Mouse (Mus musculus) liver, embryonic 11.5 days (tissue): ENCODE results near the gene Polr3h. TPM values are rescaled to one million over a fixed set of nuclear protein-coding genes. Genes with fewer than 3 reads are reported as not detected.
A peak's percentile ranks its signal among the peaks of the same experiment; 100 is the strongest.

Experiments used
- ATAC-seq: fragments of 200-750 bp; cut with Nextera tagmentation; replicated peaks from 2 replicates; pipeline ENCODE4 v1.8.0; 2017; ENCODE audit warnings: moderate number of reproducible peaks, mild to moderate bottlenecking, moderate TSS enrichment, moderate library complexity; ENCODE audit not compliant: low FRiP score
- DNase-seq: peaks from one replicate; pipeline ENCODE4 v3.0.0-alpha.2; 2017; ENCODE audit warnings: low spot score
- H3K27ac ChIP-seq: fragments of 300-500 bp; sonication (generic); 2 replicates; pipeline ENCODE4 v1.5.1; 2014; ENCODE audit warnings: mild to moderate bottlenecking, low read depth, low read length, control low read depth
- H3K27me3 ChIP-seq: fragments of 300-500 bp; sonication (generic); replicated peaks from 2 replicates; pipeline ENCODE4 v1.6.1; 2014; ENCODE audit warnings: low read length, mixed read lengths; ENCODE audit not compliant: control insufficient read depth, insufficient read depth
- H3K36me3 ChIP-seq: fragments of 300-500 bp; sonication (generic); 2 replicates; pipeline ENCODE4 v1.6.1; 2014; ENCODE audit warnings: mild to moderate bottlenecking, low read length, moderate library complexity, mixed read lengths; ENCODE audit not compliant: control insufficient read depth, insufficient read depth
- H3K4me1 ChIP-seq: fragments of 300-500 bp; sonication (generic); replicated peaks from 2 replicates; pipeline ENCODE4 v1.6.1; 2014; ENCODE audit warnings: low read length, mixed read lengths; ENCODE audit not compliant: control insufficient read depth, insufficient read depth
- H3K4me2 ChIP-seq: fragments of 300-500 bp; sonication (generic); 2 replicates; pipeline ENCODE4 v1.6.1; 2014; ENCODE audit warnings: mild to moderate bottlenecking, control low read depth, moderate library complexity
- H3K4me3 ChIP-seq: fragments of 300-500 bp; sonication (generic); 2 replicates; pipeline ENCODE4 v1.5.1; 2014; ENCODE audit warnings: low read depth, low read length, control low read depth
- H3K9ac ChIP-seq: fragments of 300-500 bp; sonication (generic); 2 replicates; pipeline ENCODE4 v1.6.1; 2014; ENCODE audit warnings: low read depth, low read length, control low read depth
- H3K9me3 ChIP-seq: fragments of 300-500 bp; sonication (generic); 2 replicates; pipeline ENCODE4 v1.6.1; 2016; ENCODE audit warnings: low read length, inconsistent platforms, mixed read lengths; ENCODE audit not compliant: control insufficient read depth
- WGBS: fragments of 180-500 bp; shearing (Covaris S2); extraction: QIAGEN DNeasy Blood & Tissue Kit; methylation state at CpG from one replicate; pipeline ENCODE4 v1.1.7; 2014; 5-methylcytosine and 5-hydroxymethylcytosine counted together
- polyA plus RNA-seq: library from polyadenylated mRNA; unstranded; fragments of >200 nt; fragmentation: Nextera tagmentation; extraction: Ambion mirVana; gene quantifications from 2 replicates; pipeline ENCODE4 v1.2.1, GENCODE M21; 2014

The Polr3h gene
- polyA plus RNA-seq, 1 experiment from 2014 or later = 131 TPM

GRCm38 (mm10) chr15:81940219-81940618 is 14.2 kb upstream of the Polr3h start:
- Histone ChIP-seq H3K4me3 (no peak overlapping the region), H3K27ac (no peak overlapping the region), H3K9ac (no peak overlapping the region), H3K9me3 (no peaks in the 10 kb centered on the region), H3K4me2 (no peak overlapping the region), H3K4me1 (peaks cover 19% of the 10 kb centered on the region), H3K36me3 (no peaks in the 10 kb centered on the region), H3K27me3 (peaks cover 15% of the 10 kb centered on the region; the same call in 1 of the 2 replicates)
- ATAC-seq = no peak
- WGBS = 82% methylated on average over 5 of the region's 5 CpGs
- no peak for DNase-seq

GRCm38 (mm10) chr15:81939774-81940173 is 13.7 kb upstream of the Polr3h start:
- H3K4me2 ChIP-seq = no peak overlapping the region
- no peak overlapping the region for H3K4me3 ChIP-seq
- H3K9ac ChIP-seq = no peak overlapping the region
- 66% methylated on average over 4 of the region's 4 CpGs for WGBS
- H3K36me3 ChIP-seq = no peaks in the 10 kb centered on the region
- DNase-seq = no peak
- H3K9me3 ChIP-seq = no peaks in the 10 kb centered on the region
- H3K27ac ChIP-seq = no peak overlapping the region
- H3K4me1 ChIP-seq = peaks cover 19% of the 10 kb centered on the region
- peaks cover 15% of the 10 kb centered on the region; the same call in 1 of the 2 replicates for H3K27me3 ChIP-seq
- peak; percentile 54; the same call in 1 of the 2 replicates for ATAC-seq

GRCm38 (mm10) chr15:81939157-81939715 is 13.2 kb upstream of the Polr3h start:
- H3K4me1 ChIP-seq = peaks cover 19% of the 10 kb centered on the region
- no peaks in the 10 kb centered on the region for H3K36me3 ChIP-seq
- DNase-seq = no peak
- no peak for ATAC-seq
- H3K9me3 ChIP-seq = no peaks in the 10 kb centered on the region
- H3K4me3 ChIP-seq = no peak overlapping the region
- H3K9ac ChIP-seq = no peak overlapping the region
- peaks cover 15% of the 10 kb centered on the region; the same call in 1 of the 2 replicates for H3K27me3 ChIP-seq
- H3K4me2 ChIP-seq = no peak overlapping the region
- no peak overlapping the region for H3K27ac ChIP-seq
- WGBS = 85% methylated on average over 10 of the region's 10 CpGs

- no peak; the same call in 1 of the 2 replicates for ATAC-seq
- no peaks in the 10 kb centered on the region for H3K36me3 ChIP-seq
- WGBS = 27% methylated on average over 2 of the region's 2 CpGs
- H3K4me3 ChIP-seq = no peak overlapping the region
- DNase-seq = no peak
- H3K4me2 ChIP-seq = no peak overlapping the region
- H3K9ac ChIP-seq = no peak overlapping the region
- H3K9me3 ChIP-seq = no peaks in the 10 kb centered on the region
- peaks cover 17% of the 10 kb centered on the region for H3K4me1 ChIP-seq
- H3K27ac ChIP-seq = no peak overlapping the region
- H3K27me3 ChIP-seq = peaks cover 15% of the 10 kb centered on the region; the same call in 1 of the 2 replicates
Observed at GRCm38 (mm10) chr15:81938246-81938645, 12.2 kb upstream of the Polr3h start.

- Histone ChIP-seq H3K36me3 (no peaks in the 10 kb centered on the region), H3K4me1 (peaks cover 12% of the 10 kb centered on the region), H3K27ac (no peak overlapping the region), H3K9ac (peak overlapping the region; percentile 30; the same call in 1 of the 2 replicates), H3K9me3 (no peaks in the 10 kb centered on the region), H3K4me3 (peak overlapping the region; percentile 38), H3K4me2 (peak overlapping the region; percentile 55), H3K27me3 (peaks cover 15% of the 10 kb centered on the region; the same call in 1 of the 2 replicates)
- 16% methylated on average over 19 of the region's 19 CpGs for WGBS
- no peak for DNase-seq
- ATAC-seq = no peak
Observed at GRCm38 (mm10) chr15:81937098-81937972, 11.3 kb upstream of the Polr3h start.

- H3K27me3 ChIP-seq = peaks cover 15% of the 10 kb centered on the region; the same call in 1 of the 2 replicates
- H3K9me3 ChIP-seq = no peaks in the 10 kb centered on the region
- peaks cover 9% of the 10 kb centered on the region for H3K4me1 ChIP-seq
- 3% methylated on average over 12 of the region's 12 CpGs for WGBS
- no peaks in the 10 kb centered on the region for H3K36me3 ChIP-seq
- H3K4me2 ChIP-seq = peak within 1 kb of the TSS; percentile 55
- peak within 1 kb of the TSS; percentile 30; the same call in 1 of the 2 replicates for H3K9ac ChIP-seq
- H3K4me3 ChIP-seq = peak within 1 kb of the TSS; percentile 38
- no peak for DNase-seq
- H3K27ac ChIP-seq = no peak within 1 kb of the TSS
- ATAC-seq = 0 out of 2 replicates have a peak, but pooled peaks have one; percentile 14
Observed at GRCm38 (mm10) chr15:81936679-81937078, 10.6 kb upstream of the Polr3h start, which contains the start of gene Csdc2. Gene Csdc2, plus strand, starts transcription at chr15:81936759.

GRCm38 (mm10) chr15:81935869-81936637 is 10.0 kb upstream of the Polr3h start:
- H3K27ac ChIP-seq = no peak overlapping the region
- H3K4me2 ChIP-seq = peak overlapping the region; percentile 55
- H3K4me3 ChIP-seq = no peak overlapping the region
- no peak overlapping the region for H3K9ac ChIP-seq
- peaks cover 9% of the 10 kb centered on the region for H3K4me1 ChIP-seq
- H3K36me3 ChIP-seq = no peaks in the 10 kb centered on the region
- DNase-seq (no peak), ATAC-seq (no peak)
- WGBS = 47% methylated on average over 7 of the region's 7 CpGs
- H3K27me3 ChIP-seq = peaks cover 15% of the 10 kb centered on the region; the same call in 1 of the 2 replicates
- H3K9me3 ChIP-seq = no peaks in the 10 kb centered on the region

- Histone ChIP-seq H3K4me3 (no peak overlapping the region), H3K36me3 (no peaks in the 10 kb centered on the region), H3K9me3 (no peaks in the 10 kb centered on the region), H3K4me2 (no peak overlapping the region), H3K27ac (no peak overlapping the region), H3K27me3 (peaks cover 15% of the 10 kb centered on the region; the same call in 1 of the 2 replicates), H3K4me1 (peaks cover 9% of the 10 kb centered on the region; the same call in 1 of the 2 replicates), H3K9ac (no peak overlapping the region)
- WGBS = 88% methylated on average over 1 of the region's 1 CpGs
- no peak for ATAC-seq
- DNase-seq = no peak
Observed at GRCm38 (mm10) chr15:81933986-81934385, 7.9 kb upstream of the Polr3h start.
